Mouse (Mus musculus): ENCODE results near the gene Gga1. TPM values are rescaled to one million over a fixed set of nuclear protein-coding genes. Genes with fewer than 3 reads are reported as not detected.

Gene Gga1
- total RNA-seq, 2 experiments from 2014 or later = 41.6 to 43.8 TPM

GRCm38 (mm10) chr15:78900585-78901421 lies 23.8 kb downstream of the Gga1 start:
- DNase-seq (ENCODE audit: low spot score) = no peak
- intact Hi-C loops (cut with DNase I) = loop anchor here (5.0 kb wide), 1 partner anchor 166 kb away; no protein-coding TSS in a partner anchor

- intact Hi-C loops (cut with DNase I) = loop anchor here (5.0 kb wide), 1 partner anchor 166 kb away; no protein-coding TSS in a partner anchor
- DNase-seq (ENCODE audit: low spot score) = no peak
Measured at GRCm38 (mm10) chr15:78901422-78901789, 24.4 kb downstream of the Gga1 start.

- intact Hi-C loops (cut with DNase I) = loop anchor here (5.0 kb wide), 1 partner anchor 164 kb away; no protein-coding TSS in a partner anchor
- DNase-seq (ENCODE audit: low spot score) = no peak
Measured at GRCm38 (mm10) chr15:78903243-78903642, 26.3 kb downstream of the Gga1 start.

DNA sequence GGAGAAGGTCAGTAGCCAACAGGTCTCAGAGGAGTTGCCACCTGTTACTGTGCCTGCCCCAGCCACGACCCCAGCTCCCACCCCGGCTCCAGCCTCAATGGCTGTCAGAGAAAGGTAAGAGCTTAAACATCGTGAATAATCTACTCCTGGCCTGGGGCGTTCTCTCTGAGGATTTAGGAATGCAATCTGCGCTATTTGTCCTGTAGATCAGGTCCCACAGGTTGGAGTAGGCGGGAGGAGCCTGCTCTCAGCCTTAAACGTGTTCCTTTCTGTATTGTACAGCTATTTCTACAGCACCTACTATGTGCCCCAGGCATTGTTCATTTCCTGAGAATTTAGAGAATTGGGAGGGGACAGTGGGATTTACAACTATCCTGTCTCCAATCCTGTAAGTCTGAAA lies 31.4 kb downstream of the Gga1 start:
- intact Hi-C loops (cut with DNase I) = no loop called here
- DNase-seq (ENCODE audit: low spot score) = no peak

DNA sequence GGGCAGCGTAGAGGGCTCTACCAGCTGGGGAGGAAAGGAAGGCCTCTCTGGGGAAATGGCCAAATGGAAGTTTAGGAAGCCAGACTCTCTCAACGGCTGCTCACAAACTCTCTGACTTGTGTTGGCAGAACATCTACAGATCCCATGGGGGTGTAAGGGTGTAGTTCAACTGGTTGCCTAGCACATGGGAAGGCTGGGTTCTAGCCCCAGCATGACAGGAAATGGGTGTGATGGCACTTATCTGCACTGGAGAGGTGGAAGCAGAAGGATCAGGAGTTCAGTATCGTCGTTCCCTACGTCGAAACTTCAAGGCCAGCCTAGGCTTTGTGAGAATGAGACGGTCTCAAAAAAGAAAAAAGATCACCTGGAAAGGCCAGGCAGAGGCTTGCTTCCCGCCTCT lies 32.0 kb downstream of the Gga1 start:
- DNase-seq (ENCODE audit: low spot score) = no peak
- intact Hi-C loops (cut with DNase I) = no loop called here

DNA sequence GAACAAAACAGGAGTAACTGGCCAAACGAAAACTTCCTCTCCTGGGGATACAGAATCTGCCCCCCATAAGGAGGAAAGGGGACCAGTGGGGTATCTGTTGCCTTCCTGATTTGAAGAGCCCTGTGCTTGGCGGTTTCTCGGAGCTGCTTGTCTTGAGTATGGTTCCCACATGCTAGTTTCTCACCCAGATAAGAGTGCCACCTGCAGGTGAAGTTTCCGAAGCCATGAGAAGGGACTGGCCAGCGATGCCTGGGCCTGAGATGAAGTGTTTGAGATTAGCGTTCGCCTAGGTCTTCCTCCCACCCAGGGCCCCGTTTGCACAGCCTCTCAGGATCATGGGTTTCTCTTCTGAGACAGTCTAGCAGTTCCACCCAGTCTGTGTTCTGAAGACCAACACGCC lies 35.0 kb downstream of the Gga1 start:
- DNase-seq (ENCODE audit: low spot score) = no peak
- intact Hi-C loops (cut with DNase I) = no loop called here

DNA sequence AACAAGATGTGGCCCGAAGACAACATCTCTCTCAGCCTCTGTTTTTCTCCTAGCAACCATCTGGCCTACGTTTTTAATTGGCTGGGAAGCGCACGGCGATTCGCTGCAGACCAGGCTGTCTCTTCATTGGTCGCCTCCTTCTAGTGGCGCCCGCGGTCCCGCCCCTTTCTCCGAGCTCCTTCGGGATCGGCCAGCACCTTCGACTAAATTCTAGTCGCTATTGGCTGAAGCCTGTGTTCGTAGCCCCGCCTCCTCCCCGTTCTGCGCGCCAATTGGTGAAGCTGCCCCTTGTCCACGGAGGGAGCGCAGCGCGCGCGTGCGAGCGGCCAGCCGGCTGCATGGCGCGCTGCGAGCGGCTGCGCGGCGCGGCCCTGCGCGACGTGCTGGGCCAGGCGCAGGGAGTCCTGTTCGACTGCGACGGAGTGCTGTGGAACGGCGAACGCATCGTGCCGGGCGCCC lies 36.7 kb downstream of the Gga1 start, which contains the start of gene Pdxp:
Gene Pdxp, plus strand, starts transcription at position 288 of the 459 bp plus-strand sequence.
- DNase-seq (ENCODE audit: low spot score) = peak; percentile 87
- intact Hi-C loops (cut with DNase I) = no loop called here

DNA sequence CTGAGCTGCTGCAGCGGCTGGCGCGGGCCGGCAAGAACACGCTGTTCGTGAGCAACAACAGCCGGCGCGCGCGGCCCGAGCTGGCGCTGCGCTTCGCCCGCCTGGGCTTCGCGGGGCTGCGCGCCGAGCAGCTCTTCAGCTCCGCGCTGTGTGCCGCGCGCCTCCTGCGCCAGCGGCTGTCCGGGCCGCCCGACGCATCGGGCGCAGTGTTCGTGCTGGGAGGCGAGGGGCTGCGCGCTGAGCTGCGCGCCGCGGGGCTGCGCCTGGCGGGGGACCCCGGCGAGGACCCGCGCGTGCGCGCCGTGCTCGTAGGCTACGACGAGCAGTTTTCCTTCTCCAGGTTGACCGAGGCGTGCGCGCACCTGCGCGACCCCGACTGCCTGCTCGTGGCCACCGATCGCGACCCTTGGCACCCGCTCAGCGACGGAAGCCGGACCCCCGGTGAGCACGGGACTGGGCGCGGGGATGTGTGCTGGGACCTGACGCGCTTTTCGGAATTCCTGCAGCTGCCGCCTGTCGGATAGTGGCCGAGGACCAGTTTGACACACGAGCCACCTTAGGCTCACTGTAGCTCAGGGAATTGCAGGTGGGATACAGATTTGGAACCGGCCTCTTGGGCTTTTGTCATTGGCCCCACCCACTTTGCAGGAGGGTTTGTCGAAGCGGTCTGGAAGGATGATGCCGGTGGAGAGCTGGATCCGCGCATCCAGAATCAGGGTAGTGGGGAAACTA lies 37.3 kb downstream of the Gga1 start:
- intact Hi-C loops (cut with DNase I) = no loop called here
- no peak for DNase-seq (ENCODE audit: low spot score)

DNA sequence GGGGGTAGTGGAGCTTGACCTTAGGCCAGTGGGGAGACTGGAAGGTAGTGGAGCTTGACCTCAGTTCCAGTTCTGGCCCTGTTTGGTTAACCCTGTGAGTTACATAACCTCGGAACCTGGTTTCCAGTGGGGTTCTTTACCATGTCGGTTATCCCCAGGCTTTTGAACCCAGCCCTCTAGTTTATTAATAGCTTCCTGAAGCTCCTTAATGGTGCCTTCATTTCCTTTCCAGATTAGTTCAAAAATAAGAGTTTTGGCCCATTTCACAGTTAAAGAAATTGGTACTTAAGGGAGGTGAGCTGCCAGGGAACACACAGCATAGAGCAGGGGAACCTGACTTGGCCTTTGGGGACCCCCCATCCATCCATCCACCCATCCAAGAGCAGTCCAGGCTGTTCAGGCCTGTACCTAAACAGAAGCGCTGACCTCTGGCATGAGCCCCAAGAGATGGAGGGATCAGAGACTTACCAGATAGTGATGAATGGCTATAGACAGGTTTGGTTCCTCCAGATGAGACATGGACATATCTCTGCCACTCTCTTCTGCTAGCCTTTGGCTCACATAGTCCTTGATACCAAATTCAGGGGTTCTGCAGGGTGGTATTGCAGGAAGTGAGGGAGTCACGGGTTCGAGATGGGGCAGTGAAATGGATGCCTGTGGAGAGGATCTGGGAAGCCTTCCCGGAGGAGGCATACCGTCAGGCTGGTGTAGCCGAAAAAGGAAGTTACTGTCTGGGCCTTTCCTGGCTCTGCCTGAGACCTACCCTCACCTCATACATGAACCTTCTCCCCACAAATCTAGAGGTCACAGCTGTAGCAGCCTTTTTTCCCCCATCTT lies 38.1 kb downstream of the Gga1 start:
- no peak for DNase-seq (ENCODE audit: low spot score)
- intact Hi-C loops (cut with DNase I) = loop anchor here (1.0 kb wide), 2 partner anchors 16 to 28 kb away; no protein-coding TSS in a partner anchor

DNA sequence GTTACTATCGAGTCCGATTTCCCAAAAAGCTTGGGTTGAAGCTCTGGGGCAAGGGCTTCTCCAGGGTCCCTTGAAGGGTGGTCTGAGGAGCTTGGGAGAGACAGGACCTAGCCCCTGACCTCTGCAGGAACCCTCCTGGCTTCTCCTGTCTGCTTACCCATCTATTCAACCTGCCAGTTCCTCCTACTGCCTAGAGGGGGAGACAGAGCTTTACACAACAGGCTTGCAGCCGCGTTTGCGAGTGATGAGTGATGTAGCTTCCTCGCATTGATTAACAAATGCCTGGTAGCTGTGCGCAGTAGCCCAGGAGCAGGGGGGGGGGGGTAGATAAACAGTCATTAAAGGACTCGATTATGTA lies 38.6 kb downstream of the Gga1 start:
- intact Hi-C loops (cut with DNase I) = loop anchor here (1.0 kb wide), 3 partner anchors 16 to 48 kb away; no protein-coding TSS in a partner anchor
- peak; percentile 58 for DNase-seq (ENCODE audit: low spot score)

GRCm38 (mm10) chr15:78916052-78916826 lies 39.2 kb downstream of the Gga1 start:
- intact Hi-C loops (cut with DNase I) = loop anchor here (1.0 kb wide), 1 partner anchor 47 kb away; no protein-coding TSS in a partner anchor

DNA sequence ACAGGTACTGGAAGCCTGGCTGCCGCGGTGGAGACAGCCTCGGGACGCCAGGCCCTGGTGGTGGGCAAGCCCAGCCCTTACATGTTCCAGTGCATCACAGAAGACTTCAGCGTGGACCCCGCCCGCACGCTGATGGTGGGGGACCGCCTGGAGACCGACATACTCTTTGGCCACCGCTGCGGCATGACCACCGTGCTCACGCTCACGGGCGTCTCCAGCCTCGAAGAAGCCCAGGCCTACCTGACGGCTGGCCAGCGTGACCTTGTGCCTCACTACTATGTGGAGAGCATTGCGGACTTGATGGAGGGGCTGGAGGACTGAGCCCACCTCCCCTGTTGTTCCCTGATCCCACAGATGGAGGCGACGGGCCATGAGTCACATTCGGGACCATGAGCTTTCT lies 41.1 kb downstream of the Gga1 start:
- no peak for DNase-seq (ENCODE audit: low spot score)
- intact Hi-C loops (cut with DNase I) = no loop called here

More at GRCm38 (mm10) chr15:78916052-78916826, 39.2 kb downstream of the Gga1 start:
- DNase-seq (ENCODE audit: low spot score) = no peak

DNA sequence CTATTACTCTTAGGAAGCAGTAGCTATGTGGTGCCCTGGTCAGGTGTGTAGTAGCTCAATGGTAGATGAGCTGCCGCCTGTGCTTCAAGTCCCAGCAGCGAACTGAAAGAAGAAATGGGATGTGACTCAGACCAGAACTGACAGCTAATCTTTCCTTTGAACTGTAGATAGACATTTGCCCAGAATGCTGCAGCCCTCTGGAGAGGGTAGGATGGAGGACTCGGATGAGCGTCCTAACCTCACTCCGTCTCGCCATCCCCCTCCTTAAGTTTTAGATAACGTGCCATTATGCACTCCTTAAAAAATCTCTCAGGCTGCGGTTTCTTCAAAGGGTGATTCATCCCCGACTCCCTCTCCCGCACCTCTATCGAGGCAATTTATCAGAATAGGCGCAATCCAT lies 42.9 kb downstream of the Gga1 start:
- intact Hi-C loops (cut with DNase I) = no loop called here
- no peak for DNase-seq (ENCODE audit: low spot score)

GRCm38 (mm10) chr15:78922700-78923099 lies 45.7 kb downstream of the Gga1 start:
- intact Hi-C loops (cut with DNase I) = no loop called here
- DNase-seq (ENCODE audit: low spot score) = no peak

DNA sequence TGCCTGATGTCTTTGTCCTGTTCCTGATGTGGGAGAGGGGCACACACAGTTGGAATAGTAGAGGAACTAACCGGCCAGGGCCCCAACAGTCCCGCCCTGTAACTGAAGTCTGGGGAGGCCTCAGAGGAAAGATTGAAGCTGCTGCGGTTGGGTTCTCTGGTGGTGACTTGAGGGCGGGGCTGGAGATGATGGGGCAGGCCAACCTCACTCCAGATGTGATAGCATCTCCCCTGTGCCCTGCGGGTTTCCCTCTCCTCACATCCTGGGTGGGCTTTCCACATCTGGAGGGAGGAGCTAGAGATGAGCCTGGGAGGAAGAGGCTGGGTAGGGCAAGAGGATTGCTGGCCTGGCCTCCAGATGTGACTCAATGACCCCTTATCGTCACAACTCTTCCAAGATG lies 46.6 kb downstream of the Gga1 start:
- DNase-seq (ENCODE audit: low spot score) = no peak
- intact Hi-C loops (cut with DNase I) = no loop called here

GRCm38 (mm10) chr15:78925129-78925528 lies 48.1 kb downstream of the Gga1 start:
- DNase-seq (ENCODE audit: low spot score) = no peak
- intact Hi-C loops (cut with DNase I) = no loop called here

- intact Hi-C loops (cut with DNase I) = no loop called here
- DNase-seq (ENCODE audit: low spot score) = peak; percentile 90
Measured at GRCm38 (mm10) chr15:78926021-78926919, 49.3 kb downstream of the Gga1 start, which contains the start of gene Lgals1. Gene Lgals1, plus strand, starts transcription at chr15:78926725.
